Mouse (Mus musculus) MEL (cell line): Measurements from ENCODE around the gene Gm20388.

Source experiments
- BHLHE40 ChIP-seq: IDR thresholded peaks from 2 replicates; pipeline ENCODE4 v1.6.1; 2012; ENCODE audit warnings: low read depth, mild to moderate bottlenecking, inconsistent platforms, low read length, improper control_type of control experiment, borderline replicate concordance
- CHD2 ChIP-seq: IDR thresholded peaks from 2 replicates; pipeline ENCODE4 v1.6.1; 2011; ENCODE audit warnings: low read length, improper control_type of control experiment
- CTCF ChIP-seq, 3 experiments: IDR thresholded peaks in 2 of 3; conservative IDR thresholded peaks in 1 of 3; 2 replicates each; pipeline ENCODE4 v1.5.1; 2011 to 2012; ENCODE audit warnings: low read length in 3 of 3, low read depth in 2 of 3, mild to moderate bottlenecking in 2 of 3, improper control_type of control experiment in 1 of 3, inconsistent platforms in 1 of 3, mixed read lengths in 1 of 3, moderate library complexity in 1 of 3; ENCODE audit not compliant: control insufficient read depth in 1 of 3, insufficient read depth in 1 of 3, poor library complexity in 1 of 3, severe bottlenecking in 1 of 3
- ETS1 ChIP-seq: IDR thresholded peaks from 2 replicates; pipeline ENCODE4 v1.6.1; 2012; ENCODE audit warnings: low read depth, mild to moderate bottlenecking, inconsistent platforms, low read length, improper control_type of control experiment, moderate library complexity
- GATA1 ChIP-seq: IDR thresholded peaks from 2 replicates; pipeline ENCODE4 v1.6.1; 2011; ENCODE audit warnings: low read depth, low read length, improper control_type of control experiment
- MAZ ChIP-seq: IDR thresholded peaks from 2 replicates; pipeline ENCODE4 v1.6.1; 2012; ENCODE audit warnings: low read depth, mild to moderate bottlenecking, inconsistent platforms, low read length, improper control_type of control experiment
- POLR2A ChIP-seq, 2 experiments: IDR thresholded peaks; 2 replicates each; pipeline ENCODE4 v1.6.1; 2011 to 2012; ENCODE audit warnings: low read length in 2 of 2, mild to moderate bottlenecking in 2 of 2, control low read depth in 1 of 2, improper control_type of control experiment in 1 of 2, low read depth in 1 of 2, moderate library complexity in 1 of 2; ENCODE audit not compliant: control insufficient read depth in 1 of 2, insufficient read depth in 1 of 2, poor library complexity in 1 of 2
- POLR2AphosphoS2 ChIP-seq: IDR thresholded peaks from 2 replicates; pipeline ENCODE4 v1.6.1; 2011; ENCODE audit warnings: low read length, improper control_type of control experiment
- SIN3A ChIP-seq: IDR thresholded peaks from 2 replicates; pipeline ENCODE4 v1.6.1; 2012; ENCODE audit warnings: low read length, improper control_type of control experiment, inconsistent platforms
- SMC3 ChIP-seq: IDR thresholded peaks from 2 replicates; pipeline ENCODE4 v1.6.1; 2011; ENCODE audit warnings: low read depth, low read length, improper control_type of control experiment
- TAL1 ChIP-seq: IDR thresholded peaks from 2 replicates; pipeline ENCODE4 v1.6.1; 2012; ENCODE audit warnings: mild to moderate bottlenecking, inconsistent platforms, low read length, moderate library complexity, mixed read lengths
- USF2 ChIP-seq, 2 experiments: IDR thresholded peaks; 2 replicates each; pipeline ENCODE4 v1.6.1; 2011 to 2012; ENCODE audit warnings: improper control_type of control experiment in 2 of 2, low read length in 2 of 2, borderline replicate concordance in 1 of 2, inconsistent platforms in 1 of 2, low read depth in 1 of 2, mild to moderate bottlenecking in 1 of 2; ENCODE audit not compliant: insufficient read depth in 1 of 2

DNA sequence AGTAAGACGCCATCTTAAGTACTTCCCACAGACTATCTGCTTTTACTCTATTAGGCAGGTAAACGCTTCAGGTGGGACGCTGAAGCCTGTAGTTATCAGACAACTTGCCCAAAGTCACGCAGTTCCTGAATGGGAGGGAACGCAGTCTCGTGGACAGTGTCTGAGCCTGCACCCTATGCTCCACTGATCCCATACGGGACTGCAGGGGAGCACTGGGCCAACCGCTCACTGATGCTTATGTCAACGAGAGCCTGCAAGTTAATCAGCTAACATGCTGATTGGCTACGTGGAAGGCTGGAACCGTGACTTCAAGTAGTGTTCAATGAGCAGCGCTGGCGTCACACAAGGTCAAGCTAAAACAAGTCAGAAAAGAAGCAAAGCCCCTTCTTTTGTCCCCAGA lies 4109.1 kb downstream of the Gm20388 start:
- TF ChIP-seq MAZ (no peak), POLR2AphosphoS2 (no peak), CTCF (IDR thresholded peaks at IDR 0.05 in 2 of 3, conservative IDR thresholded peaks at IDR 0.05 in 1 of 3; ENCODE audit: control insufficient read depth in 1 of 3, insufficient read depth in 1 of 3, low read depth in 2 of 3, low read length in 3 of 3, poor library complexity in 1 of 3, severe bottlenecking in 1 of 3) (no peak), POLR2A (IDR thresholded peaks at IDR 0.05; ENCODE audit: control insufficient read depth in 1 of 2, insufficient read depth in 1 of 2, low read depth in 1 of 2, low read length in 2 of 2, poor library complexity in 1 of 2) (peak in 1 of 2 experiments; percentile 39; a peak in 1 of 4 replicates), BHLHE40 (no peak), SIN3A (peak; percentile 23), ETS1 (no peak), TAL1 (no peak), USF2 (IDR thresholded peaks at IDR 0.05; ENCODE audit: borderline replicate concordance in 1 of 2, insufficient read depth in 1 of 2, low read depth in 1 of 2, low read length in 2 of 2) (no peak), CHD2 (no peak), GATA1 (no peak), SMC3 (no peak)
